Mouse (Mus musculus) CD4-positive helper T cell, adult 2 months (primary cell): Measurements from ENCODE around the gene Cfap61.

Experiments used
- DNase-seq: peaks from one replicate; pipeline ENCODE4 v3.0.0-alpha.2; 2012; ENCODE audit warnings: low read depth, missing footprints, low spot score

Gene Cfap61

GRCm38 (mm10) chr2:146009596-146010349 lies 75.2 kb downstream of the Cfap61 start:
- no peak for DNase-seq

GRCm38 (mm10) chr2:146010816-146011215 lies 76.2 kb downstream of the Cfap61 start:
- no peak for DNase-seq

GRCm38 (mm10) chr2:146015341-146016186 lies 81.0 kb downstream of the Cfap61 start:
- DNase-seq = no peak

DNA sequence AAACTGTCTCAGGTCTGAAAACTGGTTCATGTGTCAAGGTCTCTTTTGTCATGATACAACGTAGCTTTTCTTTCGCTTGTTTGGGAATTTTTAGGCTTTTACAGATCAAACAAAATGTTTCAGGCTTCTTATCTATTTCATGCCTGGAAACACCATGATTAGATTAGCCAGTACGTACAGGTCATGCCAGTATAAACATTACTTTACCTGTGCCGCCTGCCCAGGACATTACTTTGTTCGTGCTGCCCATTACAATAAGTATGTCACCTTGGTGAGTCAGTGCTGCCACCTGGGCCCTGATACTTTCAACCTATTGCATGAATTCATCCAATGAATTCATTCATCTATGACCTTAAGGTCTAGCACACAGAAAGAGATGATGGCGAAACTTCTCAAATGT lies 88.3 kb downstream of the Cfap61 start:
- DNase-seq = no peak

- DNase-seq = no peak
Measured at GRCm38 (mm10) chr2:146043640-146044039, 109.1 kb downstream of the Cfap61 start.

- DNase-seq = no peak
Measured at GRCm38 (mm10) chr2:146044926-146045890, 110.6 kb downstream of the Cfap61 start.

DNA sequence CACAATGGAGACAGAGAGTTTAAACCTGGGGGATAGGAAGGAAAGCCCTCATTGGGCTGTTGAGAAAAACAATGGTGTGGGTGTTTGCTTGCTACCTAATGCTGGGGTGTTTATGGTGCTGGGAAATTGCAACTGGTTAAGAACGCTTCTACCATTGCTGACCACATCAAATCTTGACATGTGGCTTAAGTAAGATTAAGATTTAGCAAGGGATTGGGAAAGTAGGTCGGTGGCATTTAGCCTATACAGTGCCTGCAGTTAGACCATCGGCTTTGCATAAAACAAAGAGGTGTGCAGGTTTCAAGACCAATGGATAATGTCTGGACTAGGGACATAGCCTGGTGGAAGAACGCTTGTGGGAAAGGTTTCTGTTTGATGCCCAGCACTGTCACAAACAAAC lies 113.1 kb downstream of the Cfap61 start:
- no peak for DNase-seq

GRCm38 (mm10) chr2:146048221-146048829 lies 113.7 kb downstream of the Cfap61 start:
- no peak for DNase-seq

DNA sequence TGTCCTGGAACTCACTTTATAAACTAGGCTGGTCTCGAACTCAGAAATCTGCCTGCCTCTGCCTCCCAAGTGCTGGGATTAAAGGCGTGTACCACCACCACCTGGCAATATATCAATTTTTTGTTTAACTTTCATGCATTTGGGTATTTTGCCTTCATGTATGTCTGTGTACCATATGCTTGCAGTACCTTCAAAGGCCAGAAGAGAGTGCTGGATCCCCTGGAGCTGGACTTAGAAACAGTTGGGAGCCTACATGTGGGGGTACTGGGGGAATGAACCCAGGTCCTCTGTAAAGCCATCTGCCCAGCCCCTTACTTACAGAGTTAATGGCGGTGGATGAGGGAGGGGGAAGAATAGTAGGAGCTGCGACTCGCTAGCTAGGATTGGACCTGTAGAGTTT lies 114.8 kb downstream of the Cfap61 start:
- no peak for DNase-seq

- no peak for DNase-seq
Measured at GRCm38 (mm10) chr2:146050069-146050468, 115.5 kb downstream of the Cfap61 start.

- no peak for DNase-seq
Measured at GRCm38 (mm10) chr2:146051334-146051733, 116.8 kb downstream of the Cfap61 start.

- DNase-seq = no peak
Measured at GRCm38 (mm10) chr2:146057123-146057522, 122.5 kb downstream of the Cfap61 start.

DNA sequence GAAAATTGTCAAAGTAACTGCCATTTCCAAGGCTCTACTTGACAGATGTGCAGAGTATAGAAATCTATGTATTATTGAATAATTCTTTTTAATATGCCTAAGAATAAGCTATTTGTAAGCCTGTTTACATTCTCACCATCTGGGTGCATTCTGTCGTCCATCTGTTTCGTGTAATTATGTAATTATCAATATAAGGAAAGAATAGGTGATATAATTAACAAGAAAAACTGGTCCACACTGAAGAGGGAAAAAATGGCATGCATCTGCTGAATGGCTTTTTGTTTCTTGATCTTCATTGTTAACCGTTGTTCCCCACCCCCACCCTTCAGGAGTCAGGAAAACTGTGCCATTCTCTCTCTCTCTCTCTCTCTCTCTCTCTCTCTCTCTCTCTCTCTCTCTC lies 124.2 kb downstream of the Cfap61 start:
- no peak for DNase-seq

DNA sequence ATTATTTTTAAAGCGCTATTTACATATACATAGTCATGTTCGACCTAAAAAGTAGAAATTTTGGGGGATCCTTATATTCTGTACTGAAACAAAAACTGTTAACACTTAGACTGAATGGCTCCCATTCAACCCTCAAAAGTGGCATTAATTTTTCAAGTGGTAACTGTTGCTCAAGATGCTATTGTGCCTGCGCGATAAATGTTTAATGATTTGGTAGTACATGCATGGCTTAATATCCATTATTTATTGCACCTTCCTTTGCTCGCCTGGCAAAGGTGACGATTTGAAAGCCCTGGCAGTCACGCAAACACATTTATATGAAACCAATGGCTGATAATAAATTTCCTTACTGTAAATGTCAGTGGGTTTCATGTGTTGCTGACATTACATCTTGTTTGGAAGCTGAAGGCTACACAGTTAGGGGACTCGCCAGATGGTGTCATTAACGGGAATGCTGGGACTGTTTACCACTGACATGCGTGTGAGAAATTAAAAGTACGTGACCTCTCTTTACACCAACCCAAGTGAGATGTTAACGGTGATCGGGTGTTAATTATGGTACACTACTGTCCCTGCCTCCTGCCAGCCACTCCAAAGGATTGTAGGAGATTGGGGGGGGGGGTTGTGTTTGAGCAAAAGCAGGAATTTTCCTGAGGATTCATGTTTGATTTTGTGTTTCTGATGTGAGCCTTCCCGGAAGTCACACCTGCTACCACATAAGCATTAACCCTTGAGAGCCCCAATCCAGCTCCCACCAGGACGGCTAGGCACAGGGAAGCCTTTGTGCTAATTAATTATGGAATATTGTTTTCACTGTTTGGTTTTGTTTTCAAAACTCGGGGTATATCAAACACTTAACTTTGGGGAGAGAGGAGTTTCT lies 127.1 kb downstream of the Cfap61 start:
- no peak for DNase-seq

GRCm38 (mm10) chr2:146062330-146063092 lies 127.9 kb downstream of the Cfap61 start:
- no peak for DNase-seq

DNA sequence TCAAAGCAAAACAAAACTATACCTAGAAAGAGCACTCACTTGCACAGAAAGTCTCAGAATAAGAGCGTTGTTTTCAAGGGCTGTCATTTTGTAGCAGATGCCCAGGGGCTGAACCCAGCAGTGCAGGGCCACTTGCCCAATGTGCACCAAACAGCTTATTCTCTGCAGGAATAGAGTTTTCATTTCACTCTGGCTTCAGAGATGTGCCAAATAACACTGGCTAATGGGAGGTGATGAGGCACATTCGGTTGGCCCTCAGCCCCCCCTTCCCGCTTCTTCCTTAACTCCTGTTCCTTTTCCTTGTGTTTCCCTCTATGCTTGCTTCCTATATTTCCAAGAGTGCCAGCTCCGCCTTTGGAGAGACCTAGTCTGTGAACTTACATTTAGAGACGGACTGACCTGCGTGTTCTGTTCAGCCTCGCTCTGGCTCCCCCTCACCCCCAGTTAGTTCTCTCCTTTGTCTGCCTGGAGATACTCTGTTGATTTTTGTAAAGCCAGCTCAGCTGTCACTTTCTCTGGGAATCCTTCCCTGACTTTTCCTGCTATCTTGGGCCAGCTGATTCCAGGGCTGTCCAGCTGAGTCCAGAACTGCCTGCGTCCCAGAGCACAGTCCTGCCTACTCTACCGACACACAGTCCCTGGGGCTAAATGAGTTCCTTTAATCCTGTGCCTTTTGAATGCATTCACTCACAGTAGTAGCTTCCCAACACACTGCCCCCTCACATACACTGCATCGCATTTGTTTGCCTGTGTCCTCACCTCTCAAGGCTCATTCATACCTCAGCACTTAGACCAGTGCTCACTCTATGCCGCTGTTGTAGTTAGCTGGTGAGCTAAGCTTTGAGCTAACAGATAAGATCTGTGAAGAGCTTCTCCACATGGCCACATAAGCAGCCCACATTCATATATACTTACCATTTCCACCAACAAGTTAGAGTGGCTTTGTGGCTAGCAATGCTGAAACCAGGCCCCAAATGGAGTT lies 128.8 kb downstream of the Cfap61 start:
- DNase-seq = no peak

GRCm38 (mm10) chr2:146067364-146067763 lies 132.8 kb downstream of the Cfap61 start:
- no peak for DNase-seq

DNA sequence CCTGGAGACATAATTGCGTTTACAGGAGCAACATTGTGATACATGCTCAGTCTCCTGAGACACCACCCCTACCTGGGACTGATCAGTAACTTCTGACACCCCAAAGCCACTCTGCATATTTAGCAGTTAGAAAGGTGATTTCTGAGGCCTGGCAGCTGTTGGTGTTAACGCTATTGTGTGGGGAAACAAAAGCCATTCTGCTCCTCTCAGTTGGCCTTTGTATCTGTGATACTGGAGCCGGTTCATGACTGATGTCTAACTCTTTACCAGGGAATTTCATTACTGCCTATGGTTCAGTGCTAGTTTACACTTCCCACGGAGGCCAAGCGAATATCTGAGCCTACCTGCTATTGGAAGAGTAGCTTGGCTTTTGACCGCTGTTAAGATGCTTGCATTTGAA lies 138.7 kb downstream of the Cfap61 start:
- no peak for DNase-seq
